Comparison of ENCODE assay signal across 10 mouse cellular contexts in genomic region chr8:3956037-3956436, GRCm38 (mm10). TPM values are rescaled to one million over a fixed set of nuclear protein-coding genes. Genes with fewer than 3 reads are reported as not detected.
DNase-seq lines count a peak whose midpoint lies in the region; ATAC-seq and TF ChIP-seq lines count a peak whose summit lies in the region.
"Had no signal": no experiment of that assay in that cellular context is flagged by ENCODE, and none has a peak within 500 bp of the region (broad histone marks: within the 10 kb centered on the region; RNA-seq: fewer than 3 reads in every experiment).

No protein-coding gene starts in this region.

- no peaks in the 10 kb centered on the region for H3K4me1 ChIP-seq in lung, adult 2 months (ENCODE audit: control insufficient read depth, insufficient read depth, low read length)
- H3K4me1 ChIP-seq: limb, embryonic 13.5 days had no signal

- DNase-seq in CD4-positive, CD25-positive, alpha-beta regulatory T cell, adult 2 months (ENCODE audit: low read depth, low spot score): peak; percentile 1
- DNase-seq in left cerebral cortex, postnatal 4 days: peak; percentile 34
- no peak for DNase-seq in left cerebral cortex, postnatal 36 days (ENCODE audit: low spot score in 2 of 2)
- DNase-seq in cerebellum, postnatal 25 days: peak; percentile 8 to 9
- DNase-seq in lung, adult 2 months: no peak
- no peak for DNase-seq in ovary, postnatal 10 days (ENCODE audit: low spot score)
- DNase-seq in right cerebral cortex, postnatal 4 days: no peak

- no peak for TF ChIP-seq POLR2A in lung, adult 2 months (IDR thresholded peaks at IDR 0.05; ENCODE audit: borderline replicate concordance, extremely low read depth, low read depth, low read length)

- peak; percentile 39; the same call in 1 of the 2 replicates for TF ChIP-seq CTCF in lung, adult 2 months (IDR thresholded peaks at IDR 0.05; ENCODE audit: insufficient read depth, low read length)

- H3K4me3 ChIP-seq in lung, adult 2 months (replicated peaks; ENCODE audit: extremely low read depth, low read depth, low read length): no peak overlapping the region
- H3K4me3 ChIP-seq: limb, embryonic 13.5 days had no signal

- no peak for ATAC-seq in CD4-positive, CD25-positive, alpha-beta regulatory T cell, adult 4 months

- 68% methylated on average over 1 of the region's 1 CpGs for WGBS in lung, adult 2 months

- intact Hi-C loops in left cerebral cortex, postnatal 4 days (cut with DNase I): no loop called here
- intact Hi-C loops in left cerebral cortex, postnatal 36 days (cut with DNase I): loop anchor here (5.0 kb wide), 1 partner anchor 239 kb away; no protein-coding TSS in a partner anchor

RNA-seq across cellular contexts. Expression of gene Cd209c, which starts 1.5 kb away (rescaled TPM):
- polyA plus RNA-seq in CD4-positive, CD25-positive, alpha-beta regulatory T cell, adult 4 months (2017; shearing (Covaris generic)): not detected
- under 1 TPM in 1 of 2 experiments, not detected in 1; 0.40 TPM for total RNA-seq in left cerebral cortex, postnatal 4 days (2021)
- under 1 TPM in 1 of 2 experiments, not detected in 1; 0.34 TPM for total RNA-seq in left cerebral cortex, postnatal 36 days (2021)
- polyA plus RNA-seq in lung, adult 2 months (2012; rRNA removed): 1.2 and 2.1 TPM in 2 replicates

RNA-seq across cellular contexts. Expression of gene Cd209b, which starts 29.4 kb away (rescaled TPM):
- under 1 TPM in 1 of 2 experiments, not detected in 1; 0.70 TPM for polyA plus RNA-seq in CD4-positive, CD25-positive, alpha-beta regulatory T cell, adult 4 months (2017; shearing (Covaris generic))
- under 1 TPM; 0.26 to 0.34 TPM for total RNA-seq in left cerebral cortex, postnatal 4 days (2021)
- under 1 TPM; 0.50 to 0.76 TPM for total RNA-seq in left cerebral cortex, postnatal 36 days (2021)
- 0.52 and 0.89 TPM in 2 replicates for polyA plus RNA-seq in lung, adult 2 months (2012; rRNA removed)
- polyA plus RNA-seq: C2C12; limb, embryonic 13.5 days had no signal

Comparison
In these comparisons a context has a peak if more than half of its experiments do, and no peak if none do; other contexts are left out.
1. DNase-seq: peak in CD4-positive, CD25-positive, alpha-beta regulatory T cell, adult 2 months (single experiment), left cerebral cortex, postnatal 4 days (single experiment) and cerebellum, postnatal 25 days (2 of 2); none in left cerebral cortex, postnatal 36 days (0 of 2), lung, adult 2 months (single experiment), ovary, postnatal 10 days (single experiment) and right cerebral cortex, postnatal 4 days (single experiment).